Mouse (Mus musculus) inflammation-experienced regulatory T-cells, adult 16 weeks (primary cell): ENCODE results near the gene Psg19. TPM values are rescaled to one million over a fixed set of nuclear protein-coding genes. Genes with fewer than 3 reads are reported as not detected.

Experiments used
- polyA plus RNA-seq: library from polyadenylated mRNA; unstranded; fragments of 100-300 nt; shearing (Covaris generic); gene quantifications from one replicate; pipeline ENCODE4 v1.2.1, GENCODE M21; 2017

Psg19 gene
- polyA plus RNA-seq: not detected

GRCm38 (mm10) chr7:18798420-18798819, at the start of gene Psg19:
Gene Psg19, minus strand, starts transcription at chr7:18798520.

GRCm38 (mm10) chr7:18839865-18840264, 41.5 kb upstream of the Psg19 start, which contains the start of gene Mill2:
Gene Mill2, plus strand, starts transcription at chr7:18839966.

DNA sequence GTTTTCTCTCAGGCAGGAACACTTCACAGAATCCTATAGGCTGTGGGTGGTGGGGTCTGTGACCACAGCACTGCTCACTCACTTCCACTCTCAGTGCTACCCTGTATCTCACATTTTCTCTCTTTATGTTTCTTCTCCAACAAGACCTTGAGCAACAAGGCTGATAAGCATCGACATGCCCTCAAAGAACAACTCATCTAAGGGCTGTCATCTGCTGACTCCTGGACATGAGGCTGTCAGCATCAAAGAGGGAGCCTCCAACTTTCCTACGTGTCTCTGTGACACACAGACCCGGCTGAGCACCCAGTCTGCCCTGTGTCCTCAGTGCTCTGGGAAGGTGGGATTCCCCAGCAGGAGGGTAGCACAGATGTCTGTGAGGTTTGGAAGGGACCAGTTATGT, 23.2 kb upstream of the Psg19 start, which contains the start of gene Psg17:
TSS of gene Psg17 (minus strand) at position 101 of the 400 bp plus-strand sequence.

Other genes with a start within 250 kb of the Psg19 start
- not detected for gene Psg27, start 231.2 kb downstream of the Psg19 start, polyA plus RNA-seq
- not detected for gene Psg23, start 182.0 kb downstream of the Psg19 start, polyA plus RNA-seq
- not detected for gene Psg21, start 141.8 kb downstream of the Psg19 start, polyA plus RNA-seq
- not detected for gene Psg20, start 112.3 kb downstream of the Psg19 start, polyA plus RNA-seq
- not detected for gene Psg22, start 80.4 kb downstream of the Psg19 start, polyA plus RNA-seq
- not detected for gene Psg17, start 23.1 kb upstream of the Psg19 start, polyA plus RNA-seq
- gene Mill2, start 41.4 kb upstream of the Psg19 start, polyA plus RNA-seq: 0.38 TPM
- gene Pglyrp1, start 72.8 kb upstream of the Psg19 start, polyA plus RNA-seq: 191 TPM
- gene Ccdc61, start 111.9 kb upstream of the Psg19 start, polyA plus RNA-seq: 46.0 TPM
- gene Nova2, start 127.4 kb upstream of the Psg19 start, polyA plus RNA-seq: not detected
- gene Nanos2, start 188.9 kb upstream of the Psg19 start, polyA plus RNA-seq: not detected
- gene Mypop, start 192.7 kb upstream of the Psg19 start, polyA plus RNA-seq: 3.3 TPM
- 6.5 TPM for gene Irf2bp1, start 205.5 kb upstream of the Psg19 start, polyA plus RNA-seq
- not detected for gene Foxa3, start 225.0 kb upstream of the Psg19 start, polyA plus RNA-seq
- 23.0 TPM for gene Sympk, start 225.9 kb upstream of the Psg19 start, polyA plus RNA-seq